10 mouse cellular contexts compared by ENCODE assay signal in genomic region chr12:80379393-80379792, GRCm38 (mm10). TPM values are rescaled to one million over a fixed set of nuclear protein-coding genes. Genes with fewer than 3 reads are reported as not detected.
A peak's percentile ranks its signal among the peaks of the same experiment; 100 is the strongest.
DNase-seq lines count a peak whose midpoint lies in the region; ATAC-seq lines count a peak whose summit lies in the region.
"Had no signal": no experiment of that assay in that cellular context is flagged by ENCODE, and none has a peak within 500 bp of the region (broad histone marks: within the 10 kb centered on the region; RNA-seq: fewer than 3 reads in every experiment).

No protein-coding gene starts in this region.

- H3K27ac ChIP-seq in neural tube, embryonic 13.5 days (replicated peaks), result peak overlapping the region; percentile 46; the same call in 1 of the 2 replicates
- H3K27ac ChIP-seq in heart, embryonic 14.5 days (replicated peaks in 1 of 2; ENCODE audit: control insufficient read depth in 1 of 2, insufficient read depth in 1 of 2, low read depth in 2 of 2, low read length in 2 of 2), result peak overlapping the region; percentile 65 to 67

- intact Hi-C loops in gastrocnemius, postnatal 36 days (cut with DNase I), result no loop called here

- H3K4me3 ChIP-seq in neural tube, embryonic 13.5 days, result no peak overlapping the region
- no peak overlapping the region for H3K4me3 ChIP-seq in heart, embryonic 14.5 days (ENCODE audit: control insufficient read depth in 1 of 2, insufficient read depth in 1 of 2, low read depth in 1 of 2, low read length in 2 of 2)

- peaks cover 20% of the 10 kb centered on the region for H3K4me1 ChIP-seq in neural tube, embryonic 13.5 days (replicated peaks)
- peaks cover 5 to 26% of the 10 kb centered on the region in 2 experiments; a peak in 3 of 4 replicates for H3K4me1 ChIP-seq in heart, embryonic 14.5 days (ENCODE audit: control insufficient read depth in 2 of 2, insufficient read depth in 2 of 2, low read length in 2 of 2)

- no peak overlapping the region for H3K9ac ChIP-seq in neural tube, embryonic 13.5 days
- no peak overlapping the region for H3K9ac ChIP-seq in heart, embryonic 14.5 days (ENCODE audit: low read length)

- peak; percentile 19 for DNase-seq in gastrocnemius, adult 18-20 months (ENCODE audit: low spot score)
- DNase-seq in gastrocnemius, postnatal 36 days, result no peak
- DNase-seq in neural tube, embryonic 10.5 days (ENCODE audit: extremely low spot score, low spot score), result no peak
- no peak for DNase-seq in T-cell, adult 2 months (ENCODE audit: low spot score)
- no peak for DNase-seq in frontal cortex, adult 2 months (ENCODE audit: extremely low spot score in 1 of 2, low spot score in 1 of 2)
- DNase-seq in urinary bladder, adult 2 months (ENCODE audit: low spot score), result no peak
- DNase-seq: thymus, adult 2 months had no signal

- H3K4me2 ChIP-seq in neural tube, embryonic 13.5 days, result no peak overlapping the region
- no peak overlapping the region for H3K4me2 ChIP-seq in heart, embryonic 14.5 days (ENCODE audit: low read length)

- no peaks in the 10 kb centered on the region for H3K9me3 ChIP-seq in neural tube, embryonic 13.5 days
- no peaks in the 10 kb centered on the region for H3K9me3 ChIP-seq in heart, embryonic 14.5 days (ENCODE audit: control insufficient read depth, low read length)

- H3K36me3 ChIP-seq in neural tube, embryonic 13.5 days, result peaks cover 33% of the 10 kb centered on the region
- H3K36me3 ChIP-seq in heart, embryonic 14.5 days (ENCODE audit: control insufficient read depth, insufficient read depth, low read length), result peaks cover 33% of the 10 kb centered on the region

- no peaks in the 10 kb centered on the region for H3K27me3 ChIP-seq in neural tube, embryonic 13.5 days
- H3K27me3 ChIP-seq in heart, embryonic 14.5 days (ENCODE audit: control insufficient read depth, insufficient read depth, low read length), result no peaks in the 10 kb centered on the region

- ATAC-seq in neural tube, embryonic 13.5 days (ENCODE audit: low read depth), result no peak
- ATAC-seq in heart, embryonic 14.5 days (ENCODE audit: insufficient number of reproducible peaks, insufficient read depth, low FRiP score, low read depth), result no peak
- ATAC-seq: activated CD4-positive, CD25-positive, alpha-beta regulatory T cell, adult 4 months had no signal

- 67% methylated on average over 4 of the region's 4 CpGs for WGBS in neural tube, embryonic 13.5 days
- 71% methylated on average over 4 of the region's 4 CpGs for WGBS in heart, embryonic 14.5 days

RNA-seq across cellular contexts. Expression of gene Dcaf5, which starts 57.0 kb away (rescaled TPM):
- 10 to 100 TPM; 40.4 to 49.1 TPM for total RNA-seq in gastrocnemius, adult 18-20 months (2021)
- 10 to 100 TPM; 35.2 to 36.6 TPM for total RNA-seq in gastrocnemius, postnatal 36 days (2021)
- 22.8 and 24.2 TPM in 2 replicates for polyA plus RNA-seq in neural tube, embryonic 13.5 days (2015; fragmentation: Nextera tagmentation; extraction: Ambion mirVana)
- 10.5 and 10.7 TPM in 2 replicates for polyA plus RNA-seq in heart, embryonic 14.5 days (2014; fragmentation: Nextera tagmentation; extraction: Ambion mirVana)
- polyA plus RNA-seq in frontal cortex, adult 2 months (2012; rRNA removed), result 44.5 and 45.2 TPM in 2 replicates
- polyA plus RNA-seq in urinary bladder, adult 2 months (2012; rRNA removed), result 21.2 and 23.9 TPM in 2 replicates
